Mouse (Mus musculus) embryonic facial prominence, embryonic 14.5 days (tissue): ENCODE data around the gene Ank2. TPM values are rescaled to one million over a fixed set of nuclear protein-coding genes. Genes with fewer than 3 reads are reported as not detected.
A peak's percentile ranks its signal among the peaks of the same experiment; 100 is the strongest.
"Not testable (repeated sequence)": the region's sequence is repeated elsewhere in the genome, so short reads cannot be mapped to it uniquely, and the experiment has no call there.

ENCODE experiments used
- ATAC-seq: fragments of 200-750 bp; cut with Nextera tagmentation; 2 replicates; pipeline ENCODE4 v1.8.0; 2017; ENCODE audit warnings: low read depth, moderate number of reproducible peaks, moderate TSS enrichment
- DNase-seq: peaks from one replicate; pipeline ENCODE4 v3.0.0-alpha.2; 2015; ENCODE audit warnings: low spot score
- H3K27ac ChIP-seq: fragments of 300-500 bp; sonication (generic); replicated peaks from 2 replicates; pipeline ENCODE4 v1.5.1; 2014; ENCODE audit warnings: low read depth, mild to moderate bottlenecking, low read length, moderate library complexity
- H3K27me3 ChIP-seq: fragments of 300-500 bp; sonication (generic); replicated peaks from 2 replicates; pipeline ENCODE4 v1.6.1; 2014; ENCODE audit warnings: low read length; ENCODE audit not compliant: control insufficient read depth, insufficient read depth
- H3K36me3 ChIP-seq: fragments of 300-500 bp; sonication (generic); 2 replicates; pipeline ENCODE4 v1.6.1; 2014; ENCODE audit warnings: low read length, mixed read lengths; ENCODE audit not compliant: control insufficient read depth, insufficient read depth
- H3K4me1 ChIP-seq: fragments of 300-500 bp; sonication (generic); 2 replicates; pipeline ENCODE4 v1.6.1; 2014; ENCODE audit warnings: antibody characterized with exemption, low read length; ENCODE audit not compliant: control insufficient read depth, insufficient read depth
- H3K4me2 ChIP-seq: fragments of 300-500 bp; sonication (generic); 2 replicates; pipeline ENCODE4 v1.6.1; 2014; ENCODE audit warnings: low read depth, mild to moderate bottlenecking, low read length, moderate library complexity, mixed read lengths
- H3K4me3 ChIP-seq: fragments of 300-500 bp; sonication (generic); 2 replicates; pipeline ENCODE4 v1.5.1; 2014; ENCODE audit warnings: low read depth, mild to moderate bottlenecking, low read length
- H3K9ac ChIP-seq: fragments of 300-500 bp; sonication (generic); 2 replicates; pipeline ENCODE4 v1.6.1; 2014; ENCODE audit warnings: low read depth, mild to moderate bottlenecking, low read length, moderate library complexity, mixed read lengths
- H3K9me3 ChIP-seq: fragments of 300-500 bp; sonication (generic); 2 replicates; pipeline ENCODE4 v1.6.1; 2016; ENCODE audit warnings: low read length; ENCODE audit not compliant: control insufficient read depth
- WGBS: fragments of 180-500 bp; shearing (Covaris S2); extraction: QIAGEN DNeasy Blood & Tissue Kit; methylation state at CpG from one replicate; pipeline ENCODE4 v1.1.7; 2014; 5-methylcytosine and 5-hydroxymethylcytosine counted together
- polyA plus RNA-seq: library from polyadenylated mRNA; unstranded; fragments of >200 nt; fragmentation: Nextera tagmentation; extraction: Ambion mirVana; gene quantifications from 2 replicates; pipeline ENCODE4 v1.2.1, GENCODE M21; 2014

Ank2 gene
- polyA plus RNA-seq, 1 experiment from 2014 or later, result 48.3 TPM

DNA sequence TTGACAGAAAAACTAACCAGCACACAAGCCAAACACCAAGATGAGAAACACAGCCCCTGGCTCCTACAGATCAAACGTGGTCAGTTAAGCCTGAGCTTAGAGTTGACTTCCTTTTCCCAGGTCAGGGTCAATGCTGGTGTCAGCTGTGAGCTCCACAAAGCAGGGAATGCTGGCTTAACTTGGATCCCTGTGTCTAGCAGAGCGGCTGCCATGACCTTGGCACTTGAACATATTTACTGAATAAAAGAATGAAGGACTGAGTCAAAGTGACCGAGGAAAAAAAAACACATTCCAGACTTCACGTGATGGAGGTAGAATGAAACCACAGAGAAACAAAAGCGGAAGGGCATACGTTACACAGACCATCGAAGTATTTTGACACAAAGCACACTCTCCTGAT is 150.2 kb downstream of the Ank2 start:
- H3K9ac ChIP-seq, result no peak overlapping the region
- 59% methylated on average over 7 of the region's 7 CpGs for WGBS
- DNase-seq, result no peak

GRCm38 (mm10) chr3:127345860-127346459 is 153.2 kb downstream of the Ank2 start:
- H3K36me3 ChIP-seq, result no peaks in the 10 kb centered on the region
- H3K27ac ChIP-seq, result no peak overlapping the region
- H3K9ac ChIP-seq, result no peak overlapping the region
- ATAC-seq, result no peak
- no peak for DNase-seq
- H3K4me2 ChIP-seq, result no peak overlapping the region
- no peaks in the 10 kb centered on the region for H3K27me3 ChIP-seq
- no peaks in the 10 kb centered on the region for H3K4me1 ChIP-seq
- no peak overlapping the region for H3K4me3 ChIP-seq
- WGBS, result 73% methylated on average over 8 of the region's 8 CpGs
- 0 out of 2 replicates have a peak, but pooled peaks cover 7% of the 10 kb centered on the region for H3K9me3 ChIP-seq

More for the DNA sequence above, 150.2 kb downstream of the Ank2 start:
- Histone ChIP-seq H3K4me3 (no peak overlapping the region), H3K4me2 (no peak overlapping the region), H3K27ac (no peak overlapping the region), H3K4me1 (no peaks in the 10 kb centered on the region), H3K9me3 (0 out of 2 replicates have a peak, but pooled peaks cover 7% of the 10 kb centered on the region), H3K27me3 (no peaks in the 10 kb centered on the region), H3K36me3 (no peaks in the 10 kb centered on the region)
- ATAC-seq, result no peak

DNA sequence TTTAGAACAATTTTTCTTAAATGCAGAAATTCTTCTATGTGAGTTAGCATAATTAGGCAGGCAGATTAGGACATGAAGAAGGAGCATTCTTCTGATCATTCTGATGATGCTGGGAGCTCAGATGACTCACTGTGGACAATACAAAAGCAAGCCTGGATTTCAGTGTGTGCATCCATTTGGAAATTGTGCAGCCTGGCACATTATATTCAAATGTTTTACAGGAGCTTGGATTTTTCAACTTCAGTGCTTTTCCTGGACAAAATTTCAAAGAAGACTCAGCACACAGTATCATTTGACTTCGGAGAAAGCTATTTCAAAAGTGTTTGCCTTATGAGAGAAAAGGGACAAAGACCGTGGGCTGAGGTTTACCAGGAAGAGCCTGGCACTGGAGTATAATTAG is 157.8 kb downstream of the Ank2 start:
- Histone ChIP-seq H3K4me2 (no peak overlapping the region), H3K4me1 (no peaks in the 10 kb centered on the region), H3K27me3 (no peaks in the 10 kb centered on the region), H3K36me3 (no peaks in the 10 kb centered on the region), H3K9me3 (no peaks in the 10 kb centered on the region), H3K27ac (no peak overlapping the region), H3K9ac (no peak overlapping the region), H3K4me3 (no peak overlapping the region)
- DNase-seq (no peak), ATAC-seq (no peak)
- WGBS, result 88% methylated on average over 2 of the region's 2 CpGs

- WGBS, result 80% methylated on average over 6 of the region's 6 CpGs
- DNase-seq, result no peak
- Histone ChIP-seq H3K27ac (no peak overlapping the region), H3K36me3 (no peaks in the 10 kb centered on the region), H3K4me1 (no peaks in the 10 kb centered on the region), H3K9ac (no peak overlapping the region), H3K4me2 (no peak overlapping the region), H3K4me3 (no peak overlapping the region), H3K27me3 (no peaks in the 10 kb centered on the region), H3K9me3 (no peaks in the 10 kb centered on the region)
- no peak for ATAC-seq
Measured at GRCm38 (mm10) chr3:127334876-127335275, 164.3 kb downstream of the Ank2 start.

- Histone ChIP-seq H3K36me3 (no peaks in the 10 kb centered on the region), H3K9ac (no peak overlapping the region), H3K4me1 (no peaks in the 10 kb centered on the region), H3K4me3 (no peak overlapping the region), H3K4me2 (no peak overlapping the region), H3K27ac (no peak overlapping the region), H3K27me3 (no peaks in the 10 kb centered on the region), H3K9me3 (no peaks in the 10 kb centered on the region)
- ATAC-seq (no peak), DNase-seq (no peak)
- WGBS, result 90% methylated on average over 6 of the region's 6 CpGs
Measured at GRCm38 (mm10) chr3:127331562-127331961, 167.6 kb downstream of the Ank2 start.

DNA sequence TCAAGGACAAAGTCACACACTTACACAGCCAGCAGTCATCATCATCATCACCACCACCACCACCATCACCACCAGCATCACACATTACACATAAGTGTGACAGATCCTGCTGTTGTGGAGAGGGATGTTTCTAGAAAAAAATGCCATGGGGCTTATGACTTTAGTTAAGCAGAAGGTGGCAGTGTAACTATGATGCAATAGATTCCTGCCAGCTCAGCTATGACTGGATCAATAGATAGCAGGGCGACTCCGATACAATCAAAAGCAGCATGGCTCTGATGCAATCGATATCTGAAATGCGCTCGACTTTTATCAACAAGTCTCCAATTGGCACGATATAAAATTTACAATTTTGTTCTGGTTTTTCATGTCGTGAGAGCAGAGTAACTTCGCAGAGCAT is 172.8 kb downstream of the Ank2 start:
- ATAC-seq (no peak), DNase-seq (no peak)
- H3K9me3 ChIP-seq, result no peaks in the 10 kb centered on the region
- no peak overlapping the region for H3K4me2 ChIP-seq
- no peaks in the 10 kb centered on the region for H3K36me3 ChIP-seq
- 85% methylated on average over 8 of the region's 8 CpGs for WGBS
- H3K27ac ChIP-seq, result no peak overlapping the region
- H3K4me1 ChIP-seq, result no peaks in the 10 kb centered on the region
- no peak overlapping the region for H3K4me3 ChIP-seq
- H3K27me3 ChIP-seq, result no peaks in the 10 kb centered on the region
- H3K9ac ChIP-seq, result no peak overlapping the region

GRCm38 (mm10) chr3:127322870-127323269 is 176.3 kb downstream of the Ank2 start:
- no peaks in the 10 kb centered on the region for H3K36me3 ChIP-seq
- H3K9ac ChIP-seq, result no peak overlapping the region
- no peaks in the 10 kb centered on the region for H3K9me3 ChIP-seq
- H3K4me2 ChIP-seq, result no peak overlapping the region
- no peak overlapping the region for H3K4me3 ChIP-seq
- H3K27me3 ChIP-seq, result no peaks in the 10 kb centered on the region
- no peak for ATAC-seq
- no peaks in the 10 kb centered on the region for H3K4me1 ChIP-seq
- no peak overlapping the region for H3K27ac ChIP-seq
- DNase-seq, result peak; percentile 75

- no peak overlapping the region for H3K4me3 ChIP-seq
- no peaks in the 10 kb centered on the region for H3K36me3 ChIP-seq
- ATAC-seq, result no peak
- 56% methylated on average over 5 of the region's 5 CpGs for WGBS
- H3K27me3 ChIP-seq, result no peaks in the 10 kb centered on the region
- H3K27ac ChIP-seq, result no peak overlapping the region
- no peak overlapping the region for H3K4me2 ChIP-seq
- no peak for DNase-seq
- no peaks in the 10 kb centered on the region for H3K4me1 ChIP-seq
- H3K9me3 ChIP-seq, result no peaks in the 10 kb centered on the region
- no peak overlapping the region for H3K9ac ChIP-seq
Measured at GRCm38 (mm10) chr3:127321645-127322044, 177.5 kb downstream of the Ank2 start.

DNA sequence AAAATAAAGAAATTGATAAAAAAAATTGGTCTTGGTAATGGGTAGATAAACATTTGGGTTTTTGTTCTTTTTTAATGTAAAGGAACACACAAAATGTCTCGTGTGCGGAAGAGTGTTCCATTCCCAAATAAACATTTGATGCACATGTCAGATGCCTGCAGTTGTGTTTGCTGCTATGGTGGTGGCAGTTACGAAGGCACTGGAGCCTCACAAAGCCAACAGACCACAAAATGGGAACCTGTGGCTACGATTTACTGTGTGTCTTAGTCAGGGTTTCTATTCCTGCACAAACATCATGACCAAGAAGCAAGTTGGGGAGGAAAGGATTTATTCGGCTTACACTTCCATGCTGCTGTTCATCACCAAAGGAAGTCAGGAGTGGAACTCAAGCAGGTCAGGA is 178.1 kb downstream of the Ank2 start:
- not testable (repeated sequence) for H3K27me3 ChIP-seq, DNase-seq, H3K4me3 ChIP-seq, ATAC-seq, H3K4me1 ChIP-seq, H3K4me2 ChIP-seq, H3K36me3 ChIP-seq, H3K27ac ChIP-seq, H3K9me3 ChIP-seq, H3K9ac ChIP-seq
- WGBS, result 82% methylated on average over 5 of the region's 5 CpGs
